Mouse (Mus musculus): Measurements from ENCODE around the gene Pde4d.

Gene Pde4d

GRCm38 (mm10) chr13:109806193-109806966, 1356.6 kb downstream of the Pde4d start:
- DNase-seq = no peak

- DNase-seq = no peak
Measured at GRCm38 (mm10) chr13:109807036-109807435, 1357.3 kb downstream of the Pde4d start.

- no peak for DNase-seq
Measured at GRCm38 (mm10) chr13:109807446-109807845, 1357.7 kb downstream of the Pde4d start.

GRCm38 (mm10) chr13:109808039-109808438, 1358.3 kb downstream of the Pde4d start:
- no peak for DNase-seq

- DNase-seq = no peak
Measured at GRCm38 (mm10) chr13:109808946-109809345, 1359.2 kb downstream of the Pde4d start.

- no peak for DNase-seq
Measured at GRCm38 (mm10) chr13:109809646-109810045, 1359.9 kb downstream of the Pde4d start.

GRCm38 (mm10) chr13:109813924-109814323, 1364.2 kb downstream of the Pde4d start:
- DNase-seq = no peak

GRCm38 (mm10) chr13:109819071-109819470, 1369.3 kb downstream of the Pde4d start:
- DNase-seq = no peak

GRCm38 (mm10) chr13:109820141-109820540, 1370.4 kb downstream of the Pde4d start:
- no peak for DNase-seq

GRCm38 (mm10) chr13:109820866-109821265, 1371.1 kb downstream of the Pde4d start:
- no peak for DNase-seq

- peak; percentile 26 to 32 for DNase-seq
Measured at GRCm38 (mm10) chr13:109821725-109822412, 1372.1 kb downstream of the Pde4d start.

GRCm38 (mm10) chr13:109822413-109823298, 1372.9 kb downstream of the Pde4d start:
- peak; percentile 84 to 87 for DNase-seq

GRCm38 (mm10) chr13:109823307-109824031, 1373.7 kb downstream of the Pde4d start:
- DNase-seq = peak; percentile 16 to 20

- DNase-seq = peak; percentile 44 to 52
Measured at GRCm38 (mm10) chr13:109825891-109826290, 1376.1 kb downstream of the Pde4d start.

GRCm38 (mm10) chr13:109827341-109827740, 1377.6 kb downstream of the Pde4d start:
- DNase-seq = no peak

GRCm38 (mm10) chr13:109827909-109828308, 1378.2 kb downstream of the Pde4d start:
- DNase-seq = no peak

GRCm38 (mm10) chr13:109829444-109829843, 1379.7 kb downstream of the Pde4d start:
- DNase-seq = no peak

- no peak for DNase-seq
Measured at GRCm38 (mm10) chr13:109834935-109835334, 1385.2 kb downstream of the Pde4d start.

GRCm38 (mm10) chr13:109837453-109837852, 1387.7 kb downstream of the Pde4d start:
- peak; percentile 15 to 22 for DNase-seq

GRCm38 (mm10) chr13:109837921-109838320, 1388.2 kb downstream of the Pde4d start:
- DNase-seq = no peak

- no peak for DNase-seq
Measured at GRCm38 (mm10) chr13:109840251-109840650, 1390.5 kb downstream of the Pde4d start.

- DNase-seq = no peak
Measured at GRCm38 (mm10) chr13:109841140-109841822, 1391.5 kb downstream of the Pde4d start.

All from kidney, adult 8-10 months (tissue).